Comparison of ENCODE assay signal across 10 mouse cellular contexts in the genomic region with DNA sequence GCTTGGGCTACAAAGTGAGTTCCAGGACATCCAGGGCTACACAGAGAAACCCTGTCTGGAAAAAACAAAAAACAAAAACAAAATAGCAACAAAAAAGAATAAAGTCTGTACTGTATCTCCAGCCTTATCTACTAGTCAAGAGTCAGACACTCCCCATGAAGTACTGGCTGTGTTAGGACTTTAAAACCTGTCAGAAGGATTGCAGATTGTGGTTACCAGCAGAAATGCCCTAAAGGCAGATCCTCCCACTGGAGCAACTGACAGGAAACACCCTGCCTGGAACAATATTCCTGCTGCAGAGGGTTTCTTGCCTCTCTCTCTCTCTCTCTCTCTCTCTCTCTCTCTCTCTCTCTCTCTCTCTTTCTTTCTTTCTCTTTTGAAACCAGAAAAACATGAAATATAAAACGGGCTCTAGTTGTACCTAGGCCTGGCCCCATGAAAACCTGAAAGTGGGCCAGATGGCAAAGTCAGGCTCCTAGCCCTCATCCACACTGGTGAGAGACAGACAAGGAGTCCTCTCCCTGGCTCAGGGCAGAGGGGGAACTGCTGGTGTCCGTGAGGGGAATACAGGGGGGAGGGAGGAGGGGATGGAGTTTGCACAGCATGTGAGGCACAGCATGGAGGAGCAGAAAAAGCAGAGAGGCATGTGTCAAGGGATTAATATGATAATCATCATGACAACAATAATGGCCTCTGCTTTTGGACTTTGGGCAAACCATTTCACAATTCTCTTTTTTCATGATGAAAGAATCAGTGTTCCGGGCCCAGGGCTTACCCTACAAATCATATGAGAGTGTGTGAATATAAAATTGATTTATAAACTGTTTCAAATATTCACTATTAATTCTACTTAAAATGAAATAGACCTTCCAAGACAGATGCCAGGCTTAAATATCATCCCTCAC. TPM values are rescaled to one million over a fixed set of nuclear protein-coding genes. Genes with fewer than 3 reads are reported as not detected.
DNase-seq lines count a peak whose midpoint lies in the region; ATAC-seq and TF ChIP-seq lines count a peak whose summit lies in the region.
"Had no signal": no experiment of that assay in that cellular context is flagged by ENCODE, and none has a peak within 500 bp of the region (broad histone marks: within the 10 kb centered on the region; RNA-seq: fewer than 3 reads in every experiment).

No protein-coding gene starts in this region.

- H3K4me2 ChIP-seq in hindbrain, embryonic 11.5 days (replicated peaks; ENCODE audit: low read depth, low read length), result no peak overlapping the region
- no peak overlapping the region for H3K4me2 ChIP-seq in midbrain, embryonic 16.5 days (ENCODE audit: low read length)

- H3K27ac ChIP-seq in liver, adult 2 months (replicated peaks; ENCODE audit: insufficient read depth, low read depth, low read length), result peak overlapping the region; percentile 61
- H3K27ac ChIP-seq in hindbrain, embryonic 11.5 days (ENCODE audit: low read depth, low read length), result 0 out of 2 replicates have a peak overlapping the region, but pooled peaks have one; percentile 13
- H3K27ac ChIP-seq in midbrain, embryonic 16.5 days (ENCODE audit: low read length), result peak overlapping the region; percentile 34; the same call in 1 of the 2 replicates

- no peaks in the 10 kb centered on the region for H3K9me3 ChIP-seq in hindbrain, embryonic 11.5 days (ENCODE audit: control insufficient read depth, low read length)
- peaks cover 6% of the 10 kb centered on the region; the same call in 1 of the 2 replicates for H3K9me3 ChIP-seq in midbrain, embryonic 16.5 days (replicated peaks; ENCODE audit: control insufficient read depth, low read length, poor library complexity, severe bottlenecking)

- no peak for TF ChIP-seq CTCF in liver, adult 2 months (IDR thresholded peaks at IDR 0.05; ENCODE audit: low read depth, low read length)
- no peak for TF ChIP-seq CTCF in brain, embryonic 14.5 days (IDR thresholded peaks at IDR 0.05; ENCODE audit: borderline replicate concordance, extremely low read depth, insufficient read depth, insufficient read length)

- ATAC-seq in hindbrain, embryonic 11.5 days (ENCODE audit: low FRiP score), result no peak
- no peak for ATAC-seq in midbrain, embryonic 16.5 days
- no peak for ATAC-seq in activated CD4-positive, CD25-positive, alpha-beta regulatory T cell, adult 4 months

- H3K36me3 ChIP-seq in liver, adult 2 months (ENCODE audit: control insufficient read depth, insufficient read depth, low read length), result no peaks in the 10 kb centered on the region
- no peaks in the 10 kb centered on the region for H3K36me3 ChIP-seq in hindbrain, embryonic 11.5 days (ENCODE audit: control insufficient read depth, insufficient read depth, low read length)
- H3K36me3 ChIP-seq in midbrain, embryonic 16.5 days (ENCODE audit: control insufficient read depth, insufficient read depth, low read length), result no peaks in the 10 kb centered on the region

- no peak for TF ChIP-seq POLR2A in liver, adult 2 months (IDR thresholded peaks at IDR 0.05; ENCODE audit: extremely low read depth, insufficient read depth, low read length)
- no peak for TF ChIP-seq POLR2A in brain, embryonic 14.5 days (IDR thresholded peaks at IDR 0.05; ENCODE audit: borderline replicate concordance, extremely low read depth, insufficient read depth, insufficient read length, poor library complexity, severe bottlenecking)

- no peaks in the 10 kb centered on the region for H3K79me2 ChIP-seq in liver, adult 2 months (ENCODE audit: control insufficient read depth, insufficient read depth, low read length)

- H3K4me3 ChIP-seq in liver, adult 2 months (ENCODE audit: insufficient read depth, low read depth, low read length), result no peak overlapping the region
- H3K4me3 ChIP-seq in hindbrain, embryonic 11.5 days (ENCODE audit: low read depth, low read length), result no peak overlapping the region
- H3K4me3 ChIP-seq in midbrain, embryonic 16.5 days (ENCODE audit: low read depth, low read length), result no peak overlapping the region

- H3K9ac ChIP-seq in liver, adult 2 months (ENCODE audit: low read depth, low read length), result no peak overlapping the region
- no peak overlapping the region for H3K9ac ChIP-seq in hindbrain, embryonic 11.5 days (ENCODE audit: low read depth, low read length)
- H3K9ac ChIP-seq in midbrain, embryonic 16.5 days (ENCODE audit: low read depth, low read length), result no peak overlapping the region

- H3K4me1 ChIP-seq in liver, adult 2 months (ENCODE audit: control insufficient read depth, insufficient read depth, low read length), result peaks cover 2% of the 10 kb centered on the region; the same call in 1 of the 2 replicates
- peaks cover 6% of the 10 kb centered on the region; the same call in 1 of the 2 replicates for H3K4me1 ChIP-seq in hindbrain, embryonic 11.5 days (replicated peaks; ENCODE audit: control insufficient read depth, insufficient read depth, low read length)
- peaks cover 11% of the 10 kb centered on the region for H3K4me1 ChIP-seq in midbrain, embryonic 16.5 days (ENCODE audit: control insufficient read depth, insufficient read depth, low read length)

- no peaks in the 10 kb centered on the region for H3K27me3 ChIP-seq in liver, adult 2 months (ENCODE audit: control insufficient read depth, insufficient read depth, low read length)
- no peaks in the 10 kb centered on the region for H3K27me3 ChIP-seq in hindbrain, embryonic 11.5 days (ENCODE audit: control insufficient read depth, insufficient read depth, low read length)
- H3K27me3 ChIP-seq in midbrain, embryonic 16.5 days (ENCODE audit: control insufficient read depth, insufficient read depth, low read depth, low read length), result no peaks in the 10 kb centered on the region

- DNase-seq in liver, adult 2 months (ENCODE audit: extremely low read depth, low read depth, low spot score), result peak; percentile 76
- DNase-seq in liver, result no peak
- DNase-seq in brain, embryonic 14.5 days (ENCODE audit: low read depth), result peak; percentile 47
- DNase-seq in hindbrain, embryonic 11.5 days (ENCODE audit: low spot score), result no peak
- no peak for DNase-seq in right cerebral cortex, adult 2 months (ENCODE audit: low spot score in 2 of 2)
- no peak for DNase-seq in layer of hippocampus, adult 9-11 months
- DNase-seq: kidney, adult 2 months had no signal

- 31% methylated on average over 3 of the region's 3 CpGs for WGBS in liver, adult 2 months
- 52% methylated on average over 3 of the region's 3 CpGs for WGBS in hindbrain, embryonic 11.5 days
- WGBS in midbrain, embryonic 16.5 days, result 32% methylated on average over 3 of the region's 3 CpGs

RNA-seq across cellular contexts. Expression of gene Gm11084, which starts 19.3 kb away (rescaled TPM):
- not detected in 2 replicates for total RNA-seq in liver, adult 2 months (2014; rRNA removed)
- not detected in 2 replicates for polyA plus RNA-seq in liver, adult 2 months (2012; rRNA removed)
- polyA plus RNA-seq in brain, embryonic 14.5 days (2012; rRNA removed), result not detected in 2 replicates
- not detected in 2 replicates for polyA plus RNA-seq in hindbrain, embryonic 11.5 days (2014; fragmentation: Nextera tagmentation; extraction: Ambion mirVana)
- not detected in 2 replicates for polyA plus RNA-seq in midbrain, embryonic 16.5 days (2015; fragmentation: Nextera tagmentation; extraction: Ambion mirVana)
- not detected for polyA plus RNA-seq in activated CD4-positive, CD25-positive, alpha-beta regulatory T cell, adult 4 months (2017; shearing (Covaris generic))
- polyA plus RNA-seq: kidney, adult 2 months; small intestine, adult 2 months had no signal

RNA-seq across cellular contexts. Expression of gene Sp3, which starts 25.6 kb away (rescaled TPM):
- total RNA-seq in liver, adult 2 months (2014; rRNA removed), result 52.4 and 55.1 TPM in 2 replicates
- polyA plus RNA-seq in liver, adult 2 months (2012; rRNA removed), result 8.7 and 9.0 TPM in 2 replicates
- polyA plus RNA-seq in brain, embryonic 14.5 days (2012; rRNA removed), result 40.7 and 41.7 TPM in 2 replicates
- polyA plus RNA-seq in hindbrain, embryonic 11.5 days (2014; fragmentation: Nextera tagmentation; extraction: Ambion mirVana), result 66.3 and 67.1 TPM in 2 replicates
- 31.1 and 37.7 TPM in 2 replicates for polyA plus RNA-seq in midbrain, embryonic 16.5 days (2015; fragmentation: Nextera tagmentation; extraction: Ambion mirVana)
- 10 to 100 TPM; 61.4 to 62.9 TPM for polyA plus RNA-seq in activated CD4-positive, CD25-positive, alpha-beta regulatory T cell, adult 4 months (2017; shearing (Covaris generic))

Comparison
In these comparisons a context has a peak if more than half of its experiments do, and no peak if none do; other contexts are left out.
1. DNase-seq: peak in liver, adult 2 months (single experiment) and brain, embryonic 14.5 days (single experiment); none in liver (single experiment), hindbrain, embryonic 11.5 days (single experiment), right cerebral cortex, adult 2 months (0 of 2) and layer of hippocampus, adult 9-11 months (single experiment).
2. Peak in every context shown above with its lines, with median percentiles within 50 percentile points of each other: H3K27ac ChIP-seq.